Mouse (Mus musculus): ENCODE results near the gene Sfr1. TPM values are rescaled to one million over a fixed set of nuclear protein-coding genes. Genes with fewer than 3 reads are reported as not detected.

Gene Sfr1
- polyA plus RNA-seq, 1 experiment from 2014 or later: 258 TPM

DNA sequence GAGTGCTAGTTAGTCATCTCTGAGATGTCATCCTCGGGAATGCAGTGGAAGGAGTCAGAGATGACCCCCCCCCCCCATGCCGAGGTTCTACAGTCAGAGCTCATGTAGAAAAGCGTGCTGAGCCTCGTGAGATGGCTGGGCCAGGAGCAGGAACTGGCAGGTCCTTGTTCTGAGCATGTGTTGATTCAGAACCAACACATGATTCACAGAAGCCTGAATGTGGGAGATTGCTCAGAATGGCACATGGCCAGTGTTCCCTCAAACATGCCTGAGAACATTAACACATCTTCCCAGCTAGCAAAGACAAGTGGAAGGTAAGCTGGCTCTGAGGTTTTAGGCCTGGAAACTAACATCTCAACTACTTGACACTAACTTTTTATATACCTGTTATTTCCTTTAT is 21.1 kb upstream of the Sfr1 start:
- H3K9ac ChIP-seq: no peak overlapping the region
- WGBS: 85% methylated on average over 4 of the region's 4 CpGs
- no peak for ATAC-seq (ENCODE audit: insufficient number of reproducible peaks, low FRiP score)
- no peaks in the 10 kb centered on the region for H3K36me3 ChIP-seq
- H3K27ac ChIP-seq (ENCODE audit: poor library complexity, severe bottlenecking): no peak overlapping the region
- no peaks in the 10 kb centered on the region for H3K4me1 ChIP-seq (replicated peaks)
- no peaks in the 10 kb centered on the region for H3K27me3 ChIP-seq (replicated peaks)
- H3K4me2 ChIP-seq: no peak overlapping the region
- no peaks in the 10 kb centered on the region for H3K9me3 ChIP-seq (replicated peaks)
- no peak overlapping the region for H3K4me3 ChIP-seq

DNA sequence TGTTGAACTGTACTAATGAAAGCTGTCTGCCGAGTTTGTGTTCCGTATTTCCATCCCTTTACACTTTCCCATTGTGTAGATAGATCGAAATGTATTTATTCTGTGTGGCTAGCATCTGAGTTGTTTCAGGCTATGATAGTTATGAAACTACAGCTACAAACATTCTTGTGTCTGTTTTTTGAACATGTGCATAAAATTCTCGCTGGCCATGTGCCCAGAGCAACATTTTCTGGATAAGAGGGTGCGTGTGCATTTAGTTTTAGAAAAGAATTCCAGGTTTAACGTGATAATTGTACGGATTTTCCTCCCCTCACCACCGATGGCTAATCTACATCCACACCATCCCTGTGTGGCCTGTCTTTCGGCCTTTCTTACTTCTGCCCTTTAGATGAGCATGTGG is 18.0 kb upstream of the Sfr1 start:
- Histone ChIP-seq H3K4me3 (no peak overlapping the region), H3K36me3 (no peaks in the 10 kb centered on the region), H3K27me3 (replicated peaks) (no peaks in the 10 kb centered on the region), H3K4me1 (replicated peaks) (no peaks in the 10 kb centered on the region), H3K9ac (no peak overlapping the region), H3K9me3 (replicated peaks) (peaks cover 3% of the 10 kb centered on the region; the same call in 1 of the 2 replicates), H3K4me2 (no peak overlapping the region), H3K27ac (ENCODE audit: poor library complexity, severe bottlenecking) (no peak overlapping the region)
- 58% methylated on average over 9 of the region's 9 CpGs for WGBS
- ATAC-seq (ENCODE audit: insufficient number of reproducible peaks, low FRiP score): no peak

DNA sequence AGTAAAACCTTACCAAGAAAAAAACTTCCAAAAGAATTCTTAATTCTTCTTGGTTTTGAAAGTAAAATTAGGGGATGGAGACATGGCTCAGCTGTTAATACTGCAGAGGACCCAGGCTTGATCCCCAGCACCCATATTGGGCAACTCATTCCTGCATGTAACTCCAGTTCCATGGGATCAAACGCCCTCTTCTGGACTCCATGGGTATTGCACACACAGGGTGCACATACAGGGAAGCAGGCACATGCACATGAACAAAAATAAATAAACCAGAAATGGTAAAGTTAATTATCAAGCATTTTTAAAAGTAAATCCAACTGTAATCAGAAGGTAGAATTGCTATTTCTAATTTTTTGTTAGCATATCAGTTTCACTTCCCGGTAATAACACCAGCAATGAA is 15.3 kb upstream of the Sfr1 start:
- no peak overlapping the region for H3K9ac ChIP-seq
- H3K36me3 ChIP-seq: no peaks in the 10 kb centered on the region
- H3K9me3 ChIP-seq (replicated peaks): peaks cover 3% of the 10 kb centered on the region; the same call in 1 of the 2 replicates
- H3K27ac ChIP-seq (ENCODE audit: poor library complexity, severe bottlenecking): no peak overlapping the region
- H3K4me2 ChIP-seq: no peak overlapping the region
- ATAC-seq (ENCODE audit: insufficient number of reproducible peaks, low FRiP score): no peak
- no peak overlapping the region for H3K4me3 ChIP-seq
- 56% methylated on average over 2 of the region's 2 CpGs for WGBS
- no peaks in the 10 kb centered on the region for H3K27me3 ChIP-seq (replicated peaks)
- H3K4me1 ChIP-seq (replicated peaks): no peaks in the 10 kb centered on the region

DNA sequence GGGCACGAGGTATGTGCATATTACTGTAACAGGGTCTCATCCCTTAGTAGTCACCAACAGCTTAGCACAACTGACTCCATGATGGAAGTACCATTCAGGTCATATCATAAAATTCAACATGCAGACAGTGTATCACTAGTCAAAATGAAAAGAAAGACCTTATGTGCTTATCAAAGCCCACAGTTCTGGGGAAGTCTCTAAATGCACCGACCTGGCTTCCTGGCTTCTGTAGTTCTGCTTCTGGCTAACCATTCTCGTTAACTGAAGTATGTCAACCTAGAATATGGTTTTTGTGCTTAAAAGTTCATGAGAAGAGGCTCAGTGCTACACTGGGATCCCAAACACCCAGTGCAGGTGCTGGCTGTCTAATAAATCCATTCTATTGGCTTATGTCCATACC is 12.3 kb upstream of the Sfr1 start:
- no peak for ATAC-seq (ENCODE audit: insufficient number of reproducible peaks, low FRiP score)
- 74% methylated on average over 3 of the region's 3 CpGs for WGBS
- H3K4me1 ChIP-seq (replicated peaks): peaks cover 8% of the 10 kb centered on the region; the same call in 1 of the 2 replicates
- no peak overlapping the region for H3K27ac ChIP-seq (ENCODE audit: poor library complexity, severe bottlenecking)
- peaks cover 3% of the 10 kb centered on the region; the same call in 1 of the 2 replicates for H3K9me3 ChIP-seq (replicated peaks)
- H3K9ac ChIP-seq: no peak overlapping the region
- no peak overlapping the region for H3K4me3 ChIP-seq
- no peaks in the 10 kb centered on the region for H3K27me3 ChIP-seq (replicated peaks)
- H3K36me3 ChIP-seq: no peaks in the 10 kb centered on the region
- H3K4me2 ChIP-seq: no peak overlapping the region

DNA sequence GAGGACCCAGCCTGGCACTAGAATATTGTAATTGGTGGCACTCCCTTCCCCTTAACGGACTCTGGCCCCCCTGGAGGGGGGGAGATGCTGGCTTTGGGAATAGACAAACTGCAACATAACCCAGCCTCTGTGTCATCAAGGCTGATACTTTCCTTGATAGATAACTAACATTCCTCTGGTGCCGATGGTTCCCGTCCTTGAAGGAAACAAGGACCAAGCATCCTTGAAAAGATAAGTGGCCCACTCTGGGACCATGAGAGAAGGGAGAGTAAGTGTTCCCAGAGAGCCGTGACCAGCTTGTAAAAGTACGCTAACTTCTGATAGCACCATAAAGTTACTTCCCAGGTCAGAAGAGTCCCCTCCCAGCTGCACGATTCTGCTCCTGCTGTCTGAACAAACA is 9.0 kb upstream of the Sfr1 start:
- Histone ChIP-seq H3K4me3 (no peak overlapping the region), H3K27me3 (replicated peaks) (no peaks in the 10 kb centered on the region), H3K36me3 (no peaks in the 10 kb centered on the region), H3K9ac (no peak overlapping the region), H3K9me3 (replicated peaks) (no peaks in the 10 kb centered on the region), H3K4me2 (no peak overlapping the region), H3K4me1 (replicated peaks) (peaks cover 8% of the 10 kb centered on the region; the same call in 1 of the 2 replicates), H3K27ac (ENCODE audit: poor library complexity, severe bottlenecking) (no peak overlapping the region)
- no peak for ATAC-seq (ENCODE audit: insufficient number of reproducible peaks, low FRiP score)
- 26% methylated on average over 6 of the region's 6 CpGs for WGBS

DNA sequence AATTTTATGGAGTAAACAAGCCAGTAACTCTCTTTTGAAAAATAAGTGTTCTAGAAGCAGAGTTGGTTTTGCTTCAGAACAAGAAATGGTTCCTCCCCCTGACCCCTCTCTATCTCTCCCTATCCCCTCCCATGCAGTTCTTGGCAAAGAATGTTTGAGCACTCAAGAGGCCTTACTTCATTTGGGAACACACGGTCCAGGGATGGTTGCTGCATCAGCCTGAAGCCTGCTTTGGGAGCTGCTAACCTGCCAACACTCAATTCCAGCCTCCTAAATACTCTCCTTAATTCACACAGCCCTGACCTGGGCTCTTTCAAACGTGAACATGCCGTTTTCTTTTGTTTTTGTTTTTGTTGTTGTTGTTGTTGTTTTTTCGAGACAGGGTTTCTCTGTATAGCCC is 6.6 kb upstream of the Sfr1 start:
- no peak for ATAC-seq (ENCODE audit: insufficient number of reproducible peaks, low FRiP score)
- Histone ChIP-seq H3K9ac (no peak overlapping the region), H3K27ac (ENCODE audit: poor library complexity, severe bottlenecking) (no peak overlapping the region), H3K4me1 (replicated peaks) (peaks cover 11% of the 10 kb centered on the region), H3K36me3 (no peaks in the 10 kb centered on the region), H3K27me3 (replicated peaks) (no peaks in the 10 kb centered on the region), H3K4me2 (no peak overlapping the region), H3K4me3 (no peak overlapping the region), H3K9me3 (replicated peaks) (no peaks in the 10 kb centered on the region)
- 64% methylated on average over 4 of the region's 4 CpGs for WGBS

DNA sequence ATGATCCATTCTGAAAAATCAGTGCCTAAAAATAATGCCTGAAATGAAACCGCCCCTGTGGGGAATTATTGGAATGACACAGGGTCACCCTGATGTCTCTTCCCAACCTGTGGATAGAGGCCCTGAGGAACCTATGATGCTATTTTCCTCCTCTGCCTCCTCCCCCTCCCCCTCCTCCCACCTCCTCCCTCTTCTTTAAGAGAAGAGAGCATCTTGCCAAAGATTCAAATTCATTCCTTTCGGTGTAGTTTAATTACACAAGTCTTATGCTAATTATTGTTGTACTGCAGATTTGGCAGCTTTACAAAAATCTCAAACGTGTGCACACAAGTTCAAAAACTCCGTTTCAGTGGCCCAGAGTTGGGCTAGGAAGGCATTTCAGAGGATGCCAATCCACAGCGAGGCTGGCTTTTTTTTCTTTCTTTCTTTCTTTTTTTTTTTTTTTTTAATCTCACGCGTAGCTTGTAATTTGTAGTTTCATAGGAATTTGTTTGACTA is 5.8 kb upstream of the Sfr1 start:
- H3K9me3 ChIP-seq (replicated peaks): no peaks in the 10 kb centered on the region
- no peaks in the 10 kb centered on the region for H3K36me3 ChIP-seq
- H3K4me1 ChIP-seq (replicated peaks): peaks cover 15% of the 10 kb centered on the region
- no peak for ATAC-seq (ENCODE audit: insufficient number of reproducible peaks, low FRiP score)
- H3K27me3 ChIP-seq (replicated peaks): no peaks in the 10 kb centered on the region
- no peak overlapping the region for H3K9ac ChIP-seq
- H3K27ac ChIP-seq (ENCODE audit: poor library complexity, severe bottlenecking): no peak overlapping the region
- no peak overlapping the region for H3K4me3 ChIP-seq
- WGBS: 68% methylated on average over 7 of the region's 7 CpGs
- no peak overlapping the region for H3K4me2 ChIP-seq

DNA sequence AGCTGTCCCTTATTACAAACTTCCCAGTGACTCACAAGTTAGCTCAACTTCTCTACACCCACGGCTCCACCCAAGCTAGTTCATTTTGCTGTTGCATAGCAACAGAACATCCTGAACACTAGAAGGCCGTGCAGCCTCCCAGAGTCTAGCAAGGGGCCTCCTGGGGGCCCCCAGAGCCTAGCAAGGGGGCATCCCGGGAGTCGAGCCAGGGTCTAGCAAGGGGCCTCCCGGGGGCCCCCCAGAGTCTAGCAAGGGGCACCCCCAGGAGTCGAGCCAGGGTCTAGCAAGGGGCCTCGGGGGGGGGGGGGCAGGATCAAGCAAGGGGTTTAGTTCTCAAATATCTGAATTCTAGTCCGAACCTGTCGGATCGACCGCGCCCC is 801 bp upstream of the Sfr1 start:
- Histone ChIP-seq H3K27ac (ENCODE audit: poor library complexity, severe bottlenecking) (peak overlapping the region; percentile 98), H3K4me3 (peak overlapping the region; percentile 71), H3K4me2 (peak overlapping the region; percentile 86), H3K36me3 (peaks cover 24% of the 10 kb centered on the region), H3K9ac (peak overlapping the region; percentile 76), H3K27me3 (replicated peaks) (no peaks in the 10 kb centered on the region), H3K9me3 (replicated peaks) (no peaks in the 10 kb centered on the region), H3K4me1 (replicated peaks) (peaks cover 18% of the 10 kb centered on the region)
- peak; percentile 88 for ATAC-seq (ENCODE audit: insufficient number of reproducible peaks, low FRiP score)
- under 1% methylated on average over 12 of the region's 12 CpGs for WGBS

DNA sequence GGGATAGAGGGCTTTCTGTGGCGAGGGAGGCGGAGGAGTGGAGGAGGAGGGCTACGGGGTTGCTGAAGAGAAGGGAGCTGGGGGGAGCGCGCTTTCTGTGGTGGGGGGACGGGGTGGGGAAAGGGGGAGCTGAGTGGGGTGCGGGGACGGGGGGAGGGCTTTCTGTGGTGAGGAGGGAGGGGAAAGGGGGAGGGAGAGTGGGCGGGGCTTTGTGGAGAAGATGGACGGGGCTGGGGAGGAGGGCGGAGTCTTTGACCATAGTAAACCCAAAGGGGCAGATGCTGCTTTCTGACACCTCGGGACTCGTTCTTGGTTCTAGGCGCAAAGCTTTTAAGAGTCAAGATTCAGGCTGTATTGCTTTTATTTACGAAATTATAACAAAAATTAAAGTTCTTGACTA is 449 bp downstream of the Sfr1 start:
- Histone ChIP-seq H3K36me3 (peaks cover 33% of the 10 kb centered on the region), H3K4me1 (replicated peaks) (peaks cover 26% of the 10 kb centered on the region), H3K27ac (ENCODE audit: poor library complexity, severe bottlenecking) (peak overlapping the region; percentile 98), H3K27me3 (replicated peaks) (no peaks in the 10 kb centered on the region), H3K9me3 (replicated peaks) (no peaks in the 10 kb centered on the region), H3K9ac (peak overlapping the region; percentile 88), H3K4me2 (peak overlapping the region; percentile 86), H3K4me3 (peak overlapping the region; percentile 71)
- WGBS: 6% methylated on average over 14 of the region's 15 CpGs
- peak; percentile 51; the same call in 1 of the 2 replicates for ATAC-seq (ENCODE audit: insufficient number of reproducible peaks, low FRiP score)

DNA sequence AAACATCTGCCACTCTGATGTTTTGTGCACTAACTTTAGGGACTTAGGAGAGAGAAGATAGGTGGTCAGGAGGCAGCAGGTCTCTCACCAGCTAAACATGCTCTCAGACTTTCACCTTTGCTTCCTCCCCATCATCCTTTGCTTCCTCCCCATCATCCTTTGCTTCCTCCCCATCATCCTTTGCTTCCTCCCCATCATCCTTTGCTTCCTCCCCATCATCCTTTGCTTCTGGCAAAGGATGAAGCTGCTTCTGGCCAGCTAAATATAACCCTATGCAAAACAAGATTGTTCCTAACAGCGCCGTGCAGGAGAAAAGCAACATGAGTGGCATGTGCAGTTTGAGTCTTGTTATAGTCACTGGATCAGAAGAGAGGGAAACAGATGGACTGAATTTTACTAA is 15.6 kb downstream of the Sfr1 start:
- ATAC-seq (ENCODE audit: insufficient number of reproducible peaks, low FRiP score): no peak
- no peaks in the 10 kb centered on the region for H3K27me3 ChIP-seq (replicated peaks)
- WGBS: 87% methylated on average over 2 of the region's 2 CpGs

DNA sequence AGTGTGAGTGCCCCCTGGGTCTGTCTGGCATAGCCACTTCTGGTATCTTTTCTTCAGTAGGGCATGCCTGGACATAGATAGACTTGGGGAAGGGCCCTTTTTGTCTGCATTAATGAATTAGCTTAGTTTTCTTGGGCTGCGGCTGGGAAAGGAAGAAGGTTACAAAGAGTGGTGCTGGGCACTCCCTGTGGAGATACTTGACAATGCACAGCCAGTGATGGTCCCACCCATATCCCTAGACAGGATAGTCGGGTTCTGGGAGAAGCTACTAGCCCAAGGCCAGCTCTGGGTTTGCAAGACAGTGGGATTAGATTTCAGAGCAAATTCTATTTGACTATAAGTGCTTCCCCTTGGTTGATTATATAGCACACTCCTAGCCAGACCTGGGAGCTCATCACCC is 17.5 kb downstream of the Sfr1 start:
- H3K36me3 ChIP-seq: no peaks in the 10 kb centered on the region
- no peaks in the 10 kb centered on the region for H3K27me3 ChIP-seq (replicated peaks)
- WGBS: 83% methylated on average over 2 of the region's 2 CpGs
- no peaks in the 10 kb centered on the region for H3K9me3 ChIP-seq (replicated peaks)
- no peak overlapping the region for H3K4me3 ChIP-seq
- no peak overlapping the region for H3K4me2 ChIP-seq
- no peaks in the 10 kb centered on the region for H3K4me1 ChIP-seq (replicated peaks)
- no peak overlapping the region for H3K9ac ChIP-seq
- no peak for ATAC-seq (ENCODE audit: insufficient number of reproducible peaks, low FRiP score)
- H3K27ac ChIP-seq (ENCODE audit: poor library complexity, severe bottlenecking): no peak overlapping the region

More for the DNA sequence above, 15.6 kb downstream of the Sfr1 start:
- H3K4me2 ChIP-seq: no peak overlapping the region
- no peaks in the 10 kb centered on the region for H3K4me1 ChIP-seq (replicated peaks)
- no peaks in the 10 kb centered on the region for H3K9me3 ChIP-seq (replicated peaks)
- H3K4me3 ChIP-seq: no peak overlapping the region
- H3K27ac ChIP-seq (ENCODE audit: poor library complexity, severe bottlenecking): no peak overlapping the region
- H3K9ac ChIP-seq: no peak overlapping the region
- H3K36me3 ChIP-seq: peaks cover 3% of the 10 kb centered on the region; the same call in 1 of the 2 replicates

DNA sequence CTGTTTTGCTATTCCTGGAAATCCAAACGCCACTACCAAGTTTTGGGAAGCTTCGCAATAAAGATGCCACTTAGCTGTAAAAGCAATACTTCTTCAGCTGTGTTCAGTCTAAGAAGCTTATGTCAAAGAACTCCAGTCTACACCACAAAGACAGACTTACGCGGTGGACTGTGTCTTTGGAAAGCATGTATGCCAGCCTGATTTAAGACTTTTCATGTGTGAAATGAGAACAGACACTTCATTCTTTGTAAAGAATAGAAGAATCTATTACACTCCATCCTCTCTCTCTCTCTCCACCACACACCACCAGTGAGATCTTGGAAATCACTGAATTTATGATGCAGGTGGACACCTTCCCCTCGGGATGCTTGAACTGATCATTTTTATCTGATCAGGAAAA is 18.9 kb downstream of the Sfr1 start:
- no peak for ATAC-seq (ENCODE audit: insufficient number of reproducible peaks, low FRiP score)
- no peak overlapping the region for H3K4me3 ChIP-seq
- 83% methylated on average over 5 of the region's 5 CpGs for WGBS
- no peak overlapping the region for H3K27ac ChIP-seq (ENCODE audit: poor library complexity, severe bottlenecking)
- H3K4me1 ChIP-seq (replicated peaks): no peaks in the 10 kb centered on the region
- H3K9me3 ChIP-seq (replicated peaks): no peaks in the 10 kb centered on the region
- no peak overlapping the region for H3K9ac ChIP-seq
- H3K36me3 ChIP-seq: no peaks in the 10 kb centered on the region
- H3K4me2 ChIP-seq: no peak overlapping the region
- H3K27me3 ChIP-seq (replicated peaks): no peaks in the 10 kb centered on the region
